Mouse (Mus musculus): ENCODE data around the gene Setd1a.

DNA sequence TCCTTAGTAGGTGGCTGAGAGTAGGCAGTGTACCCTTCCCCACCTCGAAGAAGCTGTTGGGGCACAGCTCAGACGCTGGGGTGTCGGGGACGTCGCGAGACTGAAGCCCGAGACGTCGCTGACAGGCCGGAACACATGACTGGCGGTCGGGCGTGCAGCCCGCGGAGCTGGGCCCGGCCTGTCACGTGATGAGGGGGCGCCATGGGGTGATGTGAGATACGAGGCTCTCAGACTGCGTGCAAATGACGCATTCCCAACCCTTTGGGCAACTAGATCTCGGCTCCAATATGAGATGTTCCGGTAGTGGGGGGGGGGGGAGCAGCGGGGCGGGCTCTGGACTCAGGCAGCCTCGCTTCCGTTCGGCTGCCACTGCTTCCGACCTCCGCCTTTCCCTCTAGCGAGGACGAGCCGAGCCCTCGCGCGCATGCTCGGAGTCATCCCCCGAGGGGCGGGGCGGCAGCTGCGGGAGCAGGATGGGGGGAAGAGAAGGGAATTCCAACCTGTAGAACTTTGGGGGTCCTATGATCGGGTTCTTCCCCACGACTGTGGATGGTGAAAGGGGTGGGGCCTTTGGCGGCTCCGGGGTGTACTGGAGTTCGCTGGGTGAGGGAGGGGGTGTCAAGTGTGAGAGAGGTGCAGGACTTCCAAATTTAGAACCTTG is 65.0 kb downstream of the Setd1a start:
- TF ChIP-seq CTCF (IDR thresholded peaks at IDR 0.05; ENCODE audit: low read depth) (0 out of 2 replicates have a peak, but pooled peaks have one; percentile 3), EP300 (IDR thresholded peaks at IDR 0.05; ENCODE audit: low read depth) (peak; percentile 59; the same call in 1 of the 2 replicates)

Measured in heart, postnatal 0 days (tissue).